Mouse (Mus musculus) retina, postnatal 1 day (tissue): ENCODE results near the gene Lrrc32.
A peak's percentile ranks its signal among the peaks of the same experiment; 100 is the strongest.

Experiments used
- DNase-seq: peaks from one replicate; pipeline ENCODE4 v3.0.0-alpha.2; 2012

The Lrrc32 gene

DNA sequence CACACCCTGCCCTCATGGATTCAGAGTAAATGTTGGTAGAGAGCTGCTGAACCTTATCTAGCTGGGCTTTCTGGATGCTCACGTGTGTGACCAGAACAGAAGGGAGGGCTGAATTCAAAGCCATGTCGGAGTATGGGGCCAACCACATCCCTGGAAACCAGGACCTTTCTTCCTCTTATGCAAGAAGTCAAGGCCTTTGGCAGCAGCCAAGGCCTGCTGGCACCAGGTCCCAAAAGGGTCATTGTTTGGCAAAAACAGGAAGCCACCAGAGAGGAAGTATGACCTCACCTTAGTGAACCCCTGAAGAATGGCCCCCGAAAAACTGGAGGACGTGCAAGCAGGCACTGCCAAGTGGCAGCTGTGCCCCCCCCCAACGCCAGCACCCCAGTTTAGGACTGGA is 33.5 kb downstream of the Lrrc32 start:
- DNase-seq: no peak

DNA sequence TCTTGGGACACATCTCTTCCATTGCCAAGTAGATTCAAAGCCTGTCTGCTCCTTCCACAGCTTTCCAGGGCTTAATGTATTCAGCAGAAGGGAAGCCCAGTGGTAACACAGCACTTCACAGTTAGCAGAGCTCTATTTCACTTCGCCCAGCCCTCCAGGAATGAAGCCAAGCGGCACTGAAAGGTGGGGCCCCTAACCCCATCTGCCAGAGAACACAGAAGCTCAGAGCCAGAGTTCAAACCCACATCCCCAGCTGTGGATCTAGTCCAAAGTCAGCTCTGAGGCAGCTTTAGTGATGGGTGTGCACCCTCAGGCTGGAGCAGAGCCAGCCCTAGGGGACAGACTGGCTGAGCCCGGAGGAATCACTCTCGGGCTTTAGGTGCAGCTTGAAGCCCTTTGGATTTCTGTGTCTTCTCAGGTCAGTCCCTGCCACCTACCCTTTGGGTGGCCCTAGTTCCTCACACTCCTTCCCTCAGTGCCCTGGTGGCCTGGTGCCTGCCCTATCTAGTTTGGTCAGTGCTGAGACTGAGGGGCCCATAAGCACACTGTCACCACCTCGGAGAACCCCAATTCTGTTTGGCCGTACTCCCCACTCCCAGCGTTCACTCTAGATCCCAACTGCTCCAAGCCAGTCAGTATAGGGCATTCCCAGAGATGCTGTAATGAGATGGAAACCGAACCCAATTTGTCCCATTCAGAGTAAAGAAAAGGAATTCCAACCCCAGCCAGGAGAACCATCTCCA is 34.2 kb downstream of the Lrrc32 start:
- DNase-seq: no peak

DNA sequence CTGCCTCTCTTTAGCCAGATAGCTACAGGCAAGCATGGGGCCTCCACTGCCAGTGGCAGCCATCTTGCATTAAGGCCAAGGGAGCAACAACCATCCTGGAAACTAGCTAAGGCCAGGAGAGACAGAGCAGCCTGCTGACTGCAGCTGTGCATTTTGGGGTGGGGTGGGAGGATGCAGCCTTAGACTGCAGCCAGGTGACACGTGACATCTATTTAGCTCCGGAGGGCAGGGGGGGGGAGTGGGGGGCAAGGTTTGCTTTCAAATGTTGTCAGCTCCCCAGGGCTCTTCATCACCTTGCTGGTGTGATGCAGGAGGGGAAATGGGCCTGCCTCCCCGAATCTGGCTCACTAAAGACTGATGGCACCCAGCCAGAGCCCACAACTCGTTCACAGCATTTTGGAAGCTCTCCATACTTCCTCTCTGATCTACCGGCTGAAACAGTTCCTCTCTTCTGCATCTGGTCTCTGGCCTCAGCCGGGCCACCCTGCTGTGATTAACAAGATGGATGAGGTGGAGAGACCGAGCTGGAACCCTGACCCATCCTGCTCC is 34.8 kb downstream of the Lrrc32 start:
- DNase-seq: peak; percentile 38

DNA sequence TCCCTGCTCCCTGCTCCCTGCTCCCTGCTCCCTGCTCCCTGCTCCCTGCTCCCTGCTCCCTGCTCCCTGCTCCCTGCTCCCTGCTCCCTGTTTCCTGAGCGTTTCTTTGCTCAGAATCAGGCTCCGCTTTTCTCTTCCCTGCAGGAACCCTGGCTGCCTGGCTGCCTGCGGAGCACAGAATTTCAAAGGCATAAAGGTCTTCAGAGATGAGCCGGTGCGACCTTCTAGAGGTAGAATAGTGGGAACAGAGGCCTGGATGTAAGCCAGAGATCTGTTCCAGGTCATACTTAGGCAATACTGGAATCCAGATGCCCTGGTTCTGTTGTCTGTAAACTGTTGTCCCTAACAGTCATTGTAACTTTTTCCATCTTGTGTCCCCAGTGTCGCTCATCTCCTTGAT is 35.3 kb downstream of the Lrrc32 start:
- no peak for DNase-seq

DNA sequence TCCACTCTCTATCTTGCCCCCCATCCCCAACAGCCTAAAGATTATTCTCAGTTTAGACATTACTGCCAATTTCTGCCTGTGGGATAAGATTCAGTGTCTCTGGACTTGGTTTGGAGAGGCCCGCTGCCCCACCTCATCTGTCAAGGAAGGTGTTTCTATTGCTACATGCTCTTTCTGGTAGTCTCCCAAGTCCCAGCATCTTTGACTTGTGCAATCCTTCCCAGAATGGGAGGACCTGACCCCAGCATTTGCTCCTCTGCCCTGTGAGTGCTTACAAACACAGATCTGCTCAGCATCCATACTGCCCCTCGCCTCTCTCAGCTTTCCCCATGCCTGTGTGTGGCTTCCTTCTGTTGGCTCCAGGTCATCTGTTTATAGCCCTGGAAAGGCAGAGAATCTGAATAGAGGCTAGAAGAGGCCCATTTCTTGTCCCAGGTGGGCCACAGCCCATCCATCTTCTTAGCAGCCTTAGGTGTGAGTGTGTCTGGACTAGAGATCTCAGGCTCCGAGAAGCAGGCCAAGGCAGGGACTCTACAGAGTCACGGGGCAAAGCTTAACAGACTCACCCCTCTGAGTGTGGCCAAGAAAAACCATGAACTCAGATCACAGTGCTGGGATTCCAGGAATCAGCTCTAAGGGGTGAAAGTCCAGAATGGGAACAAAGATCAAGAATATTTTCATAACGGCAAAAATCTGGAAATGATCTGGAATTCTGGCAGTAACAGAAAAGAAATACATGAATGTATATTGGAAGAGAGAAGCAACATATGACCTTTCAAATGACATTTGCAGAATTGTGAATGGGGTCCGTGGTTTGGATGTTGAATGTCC is 36.0 kb downstream of the Lrrc32 start:
- DNase-seq: no peak

DNA sequence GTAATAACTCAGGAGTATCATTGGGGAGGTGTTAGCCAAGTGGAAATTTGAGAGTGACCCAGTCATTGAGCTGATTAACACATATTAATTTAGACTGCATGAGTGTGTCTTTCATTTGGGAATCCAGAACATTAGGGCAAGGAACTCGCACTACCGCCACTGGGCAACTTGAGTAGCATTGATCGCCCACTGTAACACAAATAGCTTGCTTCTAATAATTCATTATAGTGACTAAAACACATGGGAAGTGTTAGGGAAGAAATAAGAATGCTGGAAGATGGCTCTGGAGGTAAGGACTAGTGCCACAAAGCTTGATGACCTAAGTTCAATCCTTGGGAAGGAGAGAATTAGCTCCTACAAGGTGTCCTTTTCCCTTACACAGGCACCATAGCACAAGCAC is 38.0 kb downstream of the Lrrc32 start:
- DNase-seq: no peak

DNA sequence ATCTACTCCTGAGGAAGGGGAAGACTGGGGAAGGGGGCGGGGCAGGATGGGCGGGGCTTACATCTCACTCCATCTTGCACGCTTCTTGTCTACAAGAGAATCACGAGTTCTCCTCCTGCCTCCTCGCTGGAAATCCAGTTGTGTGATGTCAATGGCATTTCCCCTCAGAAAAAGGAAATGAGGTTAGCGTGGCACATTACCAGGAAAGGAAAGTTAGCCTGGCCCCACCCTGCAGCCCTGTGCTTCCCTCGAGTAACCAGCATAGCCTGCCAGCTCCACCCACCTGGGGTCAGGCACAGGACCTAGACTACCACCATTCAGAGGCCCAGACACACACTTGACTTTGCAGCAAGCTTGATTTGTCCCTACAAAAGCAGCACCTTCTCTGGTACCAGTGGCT is 42.5 kb downstream of the Lrrc32 start:
- DNase-seq: no peak

DNA sequence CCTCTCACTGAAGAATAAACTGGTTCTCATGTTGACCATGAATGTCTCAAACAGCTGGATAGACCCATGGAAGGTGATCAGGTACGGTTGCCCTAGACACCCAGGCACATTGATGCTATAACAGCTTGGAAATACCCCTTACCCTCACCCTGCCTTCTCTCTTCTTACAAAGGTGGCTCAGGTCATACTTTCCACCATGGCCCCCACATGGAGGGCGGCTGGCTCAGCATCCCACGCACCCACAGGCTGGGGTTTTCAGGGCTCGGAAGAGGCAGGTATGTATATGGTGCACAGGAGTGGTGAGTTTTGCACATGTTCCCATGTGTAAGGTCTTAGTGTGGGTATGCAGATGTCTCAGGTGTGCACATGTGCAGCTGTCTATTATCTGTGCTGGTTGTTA is 43.9 kb downstream of the Lrrc32 start:
- no peak for DNase-seq

DNA sequence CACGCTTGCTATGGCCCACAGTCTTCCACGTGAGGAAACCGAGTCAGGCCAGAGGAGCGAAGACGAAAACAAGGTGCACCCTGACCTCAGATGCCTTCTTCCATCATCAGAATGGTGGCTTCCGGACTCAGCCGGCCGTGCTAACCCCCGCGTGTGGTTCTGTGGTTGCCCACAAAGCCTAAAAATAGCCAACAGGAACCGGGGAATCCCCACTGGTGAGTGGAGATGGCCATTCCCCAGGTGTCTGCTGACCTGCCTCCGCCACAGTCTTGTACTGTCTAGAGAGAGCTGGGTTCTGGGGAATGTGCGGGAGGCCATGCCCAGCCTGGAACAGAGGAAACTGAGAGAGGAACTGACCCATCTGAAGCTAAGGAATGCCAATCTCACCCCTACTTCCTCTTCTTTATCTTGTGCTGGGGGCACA is 45.4 kb downstream of the Lrrc32 start:
- DNase-seq: no peak

DNA sequence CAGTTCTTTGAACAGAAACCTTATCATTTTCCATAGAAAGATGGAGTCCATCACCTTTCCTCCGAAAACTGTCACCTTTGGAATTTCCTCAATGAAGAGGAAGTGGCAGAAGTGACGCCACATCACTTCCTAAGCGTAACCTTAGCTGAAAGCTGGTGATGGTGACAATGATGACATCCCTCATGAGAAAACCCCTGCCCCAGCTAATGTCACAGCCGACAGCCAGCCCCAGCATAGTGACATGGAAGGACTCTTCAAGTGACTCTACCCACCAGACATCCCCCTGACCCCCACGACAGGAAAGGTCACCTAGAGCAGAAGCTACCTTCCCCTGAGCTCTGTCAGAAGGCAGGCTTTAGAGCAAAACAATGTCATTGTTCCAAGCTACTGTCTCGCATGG is 46.1 kb downstream of the Lrrc32 start:
- DNase-seq: no peak

DNA sequence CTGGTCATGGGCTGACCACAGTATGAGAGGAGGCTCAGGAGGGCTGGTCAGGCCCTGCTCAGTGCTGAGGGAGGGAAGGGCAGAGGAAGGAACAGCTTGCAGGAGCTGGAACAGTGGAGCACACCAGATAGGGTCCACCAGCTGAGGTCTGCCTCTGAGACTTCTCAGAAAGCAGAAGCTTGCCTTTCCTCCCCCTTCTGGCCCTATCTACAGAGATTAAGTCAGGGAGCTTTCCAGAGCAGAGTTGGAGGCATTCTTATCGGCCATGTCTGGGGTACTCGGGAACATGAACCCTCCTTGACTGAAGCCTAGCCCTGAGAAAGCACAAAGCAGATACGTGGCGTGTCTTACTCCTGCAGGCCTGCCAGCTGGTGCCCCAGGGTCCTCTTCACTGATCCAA is 46.8 kb downstream of the Lrrc32 start:
- DNase-seq: no peak

DNA sequence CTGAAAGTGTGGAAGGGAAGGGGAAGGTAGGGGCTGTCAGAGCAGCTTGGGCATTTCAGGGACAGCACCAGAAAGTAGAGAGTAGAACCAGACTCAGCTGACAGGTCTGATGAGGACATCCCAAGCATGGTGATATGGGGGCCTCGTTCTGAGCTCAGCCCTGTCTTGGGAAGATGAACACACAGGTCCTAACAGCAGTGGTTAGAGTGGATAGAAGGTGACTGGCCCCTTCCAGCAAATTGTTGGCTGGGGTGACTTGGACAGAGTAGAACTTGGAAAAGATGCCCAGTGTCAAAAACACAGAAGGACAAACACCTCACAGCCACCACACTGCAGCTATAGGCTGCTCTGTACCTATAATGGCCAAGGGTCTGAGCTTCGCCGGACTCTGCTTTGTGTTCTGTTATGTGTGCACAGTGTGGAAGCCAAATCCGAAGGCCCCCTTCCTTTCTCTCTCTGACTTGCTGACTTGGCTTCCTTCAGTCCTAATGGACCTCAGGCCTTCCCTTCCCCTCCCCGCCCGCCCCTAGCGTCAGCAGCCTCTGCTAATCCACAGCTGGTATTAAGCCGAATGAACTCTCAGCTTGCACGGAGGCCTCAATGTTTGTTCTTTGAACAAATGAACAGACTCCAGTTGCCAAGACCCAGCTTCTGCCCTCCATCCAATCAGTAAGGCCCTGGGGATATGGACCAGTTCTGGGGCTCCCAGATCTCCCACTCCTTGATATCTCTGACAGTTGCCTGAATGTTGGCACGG is 48.3 kb downstream of the Lrrc32 start:
- peak; percentile 62 for DNase-seq

DNA sequence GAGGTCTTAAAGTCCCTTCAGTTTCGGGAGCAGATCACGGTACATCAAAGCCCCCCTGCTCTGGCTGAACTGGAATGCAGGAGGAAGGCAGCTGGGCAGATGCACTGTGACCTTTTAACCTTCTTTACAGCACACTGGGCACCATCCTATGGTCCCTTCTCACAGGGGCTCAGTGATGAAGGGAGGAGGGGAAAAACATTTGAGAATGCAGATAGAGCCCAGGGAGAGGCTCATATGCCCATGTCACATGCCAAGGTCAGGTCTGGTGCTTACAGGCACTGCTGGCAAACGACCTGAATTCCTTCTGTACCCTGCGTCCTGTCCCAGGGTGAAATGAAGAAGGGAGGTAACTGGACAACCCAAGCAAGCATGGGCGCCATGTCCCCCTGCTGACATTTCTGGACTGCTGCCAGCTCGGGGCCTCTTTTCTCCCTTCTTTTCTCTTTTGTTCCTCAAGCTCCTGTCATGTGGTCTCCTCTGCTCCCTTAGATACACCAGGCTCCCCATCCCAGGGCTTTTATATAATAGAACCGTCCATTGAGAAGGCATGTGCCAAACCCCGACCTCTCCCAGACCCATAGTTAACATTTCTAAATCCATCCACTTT is 49.0 kb downstream of the Lrrc32 start:
- DNase-seq: peak; percentile 74

DNA sequence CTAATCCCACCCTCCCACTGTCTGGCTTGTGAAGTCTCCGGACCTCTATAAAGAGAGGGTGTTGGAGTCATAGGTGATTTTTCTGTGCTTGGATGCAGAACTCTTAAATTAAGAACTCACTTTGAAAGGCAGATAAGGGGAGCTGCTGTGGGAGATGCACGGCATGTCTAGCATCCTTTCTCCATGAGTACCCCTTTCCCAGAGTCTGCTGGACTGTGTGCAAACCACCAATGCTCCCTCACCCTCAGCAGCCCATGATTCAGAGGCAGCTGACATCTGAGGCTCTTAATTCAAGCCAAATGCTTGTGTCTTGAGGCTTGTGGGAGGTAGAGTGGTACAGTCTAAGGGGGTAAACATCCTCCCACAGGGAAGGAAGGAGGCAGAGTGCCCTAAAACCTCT is 51.8 kb downstream of the Lrrc32 start:
- no peak for DNase-seq

DNA sequence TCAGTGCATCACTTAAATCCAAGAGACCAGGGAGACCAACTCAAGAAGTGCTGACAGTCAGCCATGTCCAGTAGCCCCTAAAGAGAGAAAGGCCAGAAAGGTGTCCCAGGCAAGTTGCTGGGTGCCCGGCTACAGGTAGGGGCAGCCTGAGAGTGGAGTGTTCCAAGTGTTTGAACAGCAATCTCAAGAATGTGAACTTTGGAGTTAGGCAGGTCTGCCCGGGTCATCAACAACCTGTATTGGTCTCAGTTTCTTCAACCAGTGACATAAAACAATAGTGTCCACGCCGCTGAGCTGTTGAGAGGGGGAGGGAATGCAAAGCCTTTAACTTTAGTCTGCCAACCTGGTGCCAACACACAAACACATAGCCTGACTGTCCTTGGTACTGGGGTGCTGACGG is 52.5 kb downstream of the Lrrc32 start:
- no peak for DNase-seq

DNA sequence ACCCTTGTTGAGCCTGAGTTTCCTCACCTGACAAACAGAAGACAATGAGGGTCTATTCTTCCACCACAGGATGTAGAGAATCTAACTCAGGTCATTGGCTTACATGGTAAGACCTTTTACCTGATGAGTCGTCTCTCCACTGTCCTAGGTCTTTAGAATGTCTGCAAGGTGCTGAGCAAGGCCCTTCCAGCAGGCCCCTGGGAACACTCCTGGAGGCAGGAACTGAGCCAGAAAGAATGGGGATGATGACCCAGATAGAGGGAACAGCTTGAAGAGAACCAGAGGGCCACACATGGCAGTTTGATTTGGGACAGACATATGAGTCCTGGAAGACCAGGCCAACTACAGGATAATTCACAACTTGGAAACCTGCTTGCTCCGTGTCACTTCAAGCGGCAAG is 53.2 kb downstream of the Lrrc32 start:
- no peak for DNase-seq

DNA sequence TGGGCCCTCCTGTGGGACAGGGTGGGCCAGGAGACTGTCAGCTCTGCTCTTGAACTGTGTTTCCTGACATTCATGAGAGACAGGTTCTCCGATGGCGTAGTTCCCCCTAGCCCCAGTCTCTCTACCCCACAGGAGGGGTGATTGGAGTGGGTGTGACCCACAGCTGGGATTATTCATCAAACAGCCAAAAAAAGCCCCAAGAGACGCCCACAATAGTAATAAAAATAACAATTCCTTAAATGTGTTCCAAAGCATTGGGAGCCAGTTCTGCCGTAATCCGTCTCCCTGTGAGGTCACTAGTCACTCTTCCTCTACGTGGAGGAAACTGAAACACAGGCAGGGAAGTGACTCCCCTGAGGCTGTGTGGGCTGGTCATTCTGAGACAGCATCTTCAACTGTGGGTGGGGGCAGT is 53.7 kb downstream of the Lrrc32 start:
- DNase-seq: no peak

DNA sequence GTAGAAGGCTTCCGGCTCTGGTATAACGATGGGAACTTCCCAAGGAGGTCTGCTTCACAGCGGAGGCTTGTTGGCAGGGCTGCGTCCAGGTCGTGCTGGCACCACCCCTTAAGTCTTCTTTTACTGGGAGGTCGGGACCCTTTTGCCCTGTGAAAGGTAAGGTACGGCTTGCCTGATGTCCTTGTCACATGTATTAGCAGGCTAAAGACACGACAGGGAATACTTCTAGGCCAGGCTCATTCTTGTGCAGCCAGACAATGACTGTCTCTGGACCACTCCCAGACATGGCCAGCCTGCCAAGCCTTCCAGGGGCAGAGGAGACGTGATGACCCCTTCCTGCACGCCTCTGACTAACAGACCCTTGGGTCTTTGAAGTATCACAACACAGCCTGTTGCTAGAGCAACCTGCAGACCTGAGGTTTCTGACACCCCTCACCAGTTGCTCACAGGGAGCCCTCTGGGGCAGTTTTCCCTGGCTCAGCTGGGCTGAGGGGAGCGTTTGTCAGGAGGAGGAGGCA is 54.8 kb downstream of the Lrrc32 start:
- DNase-seq: no peak

DNA sequence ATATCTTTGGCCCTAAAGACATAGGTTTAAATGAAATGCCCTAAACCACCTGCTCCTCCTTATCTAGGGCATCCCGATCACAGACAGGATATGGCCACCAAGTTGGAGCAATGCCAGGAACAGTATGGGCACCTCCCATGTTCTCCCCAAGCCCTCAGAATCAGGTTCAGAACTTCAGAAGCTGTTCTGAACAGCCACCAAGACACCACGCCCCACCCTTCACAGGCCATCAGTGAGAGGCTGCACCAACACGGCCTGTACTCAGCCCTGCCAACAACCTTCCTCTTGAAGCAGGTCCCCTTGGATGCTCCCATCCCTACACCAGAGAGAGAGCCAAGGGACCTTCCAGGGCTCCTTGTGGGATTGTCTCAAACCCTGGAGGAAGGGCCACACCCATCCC is 55.5 kb downstream of the Lrrc32 start:
- DNase-seq: peak; percentile 24

DNA sequence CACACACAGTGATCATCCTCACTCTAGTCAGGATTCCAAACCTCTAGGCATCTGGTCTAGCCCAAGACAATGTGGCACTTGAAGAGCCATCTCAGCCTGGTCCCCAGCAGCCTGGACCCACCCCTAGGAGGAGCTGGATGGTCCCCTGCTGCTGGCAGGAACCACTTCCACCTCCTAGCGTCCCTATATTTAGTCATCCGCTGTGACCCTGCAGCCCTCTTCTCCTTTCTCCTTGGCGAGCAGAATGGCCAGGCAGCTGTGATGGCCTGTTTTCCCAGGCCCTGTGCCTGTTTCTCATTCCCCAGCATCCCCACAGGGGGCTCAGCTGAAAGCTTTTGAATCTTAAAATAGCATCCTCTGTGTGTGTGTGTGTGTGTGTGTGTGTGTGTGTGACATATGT is 59.8 kb downstream of the Lrrc32 start:
- DNase-seq: no peak

DNA sequence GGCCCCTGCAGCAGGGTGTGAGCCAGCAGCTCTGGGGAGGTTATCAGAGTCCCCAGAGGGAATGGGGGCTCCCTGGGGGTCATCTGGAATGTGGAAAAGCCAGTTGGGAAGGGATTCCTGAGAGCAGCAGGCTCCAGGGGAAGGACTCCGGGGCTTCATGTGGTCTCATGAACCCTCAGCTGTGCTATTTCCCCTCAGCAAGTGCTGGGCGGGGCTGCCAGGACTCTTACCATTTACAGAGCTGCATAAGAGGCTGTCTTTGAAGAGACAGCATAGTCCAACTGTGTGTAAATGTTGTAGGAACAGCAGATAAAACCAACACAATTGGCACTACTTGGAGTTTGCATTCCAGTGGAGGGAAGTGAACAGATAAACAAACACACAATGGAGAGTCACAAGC is 61.5 kb downstream of the Lrrc32 start:
- DNase-seq: no peak

DNA sequence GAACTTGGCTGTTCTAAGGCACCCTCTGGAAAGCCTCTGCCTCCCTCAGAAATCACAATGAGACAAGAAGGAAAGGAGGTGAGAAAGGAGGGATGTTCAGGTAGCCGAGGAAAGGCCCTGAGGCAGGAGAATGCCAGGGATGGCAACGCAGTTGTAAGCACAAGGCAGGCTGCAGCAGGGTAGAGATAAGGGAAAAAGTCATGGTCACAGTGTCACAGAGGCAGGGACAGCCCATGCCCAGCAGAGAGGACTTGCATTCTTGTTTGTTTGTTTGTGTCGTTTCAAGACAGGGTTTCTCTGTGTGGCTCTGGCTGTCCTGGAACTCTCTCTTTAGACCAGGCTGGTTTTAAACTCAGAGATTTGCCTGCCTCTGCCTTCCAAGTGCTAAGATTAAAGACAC is 62.0 kb downstream of the Lrrc32 start:
- no peak for DNase-seq
